Mouse (Mus musculus) brain, embryonic 14.5 days (tissue): ENCODE data around the gene Noc2l. TPM values are rescaled to one million over a fixed set of nuclear protein-coding genes. Genes with fewer than 3 reads are reported as not detected.

Experiments used
- DNase-seq: peaks from one replicate; pipeline ENCODE4 v3.0.0-alpha.2; 2011; ENCODE audit warnings: low read depth
- CTCF ChIP-seq: fragments of 200-500 bp; IDR thresholded peaks from 2 replicates; pipeline ENCODE4 v1.5.1; 2012; ENCODE audit warnings: inconsistent platforms, mild to moderate bottlenecking, moderate library complexity, borderline replicate concordance; ENCODE audit not compliant: insufficient read depth, insufficient read length; ENCODE audit errors: extremely low read depth
- POLR2A ChIP-seq: fragments of 200-500 bp; IDR thresholded peaks from 2 replicates; pipeline ENCODE4 v1.6.1; 2012; ENCODE audit warnings: mild to moderate bottlenecking, inconsistent platforms, borderline replicate concordance; ENCODE audit not compliant: poor library complexity, insufficient read depth, insufficient read length, severe bottlenecking; ENCODE audit errors: extremely low read depth
- polyA plus RNA-seq: library from polyadenylated mRNA; depleted of rRNA; stranded (reverse); fragments of >200 nt; gene quantifications from 2 replicates; pipeline ENCODE4 v1.2.3, GENCODE M21; 2012

Noc2l gene
- polyA plus RNA-seq, 1 experiment: 106 TPM

GRCm38 (mm10) chr4:156200623-156201475, 35.0 kb upstream of the Noc2l start, which contains the start of gene Isg15:
Gene Isg15, minus strand, starts transcription at chr4:156200818.
- DNase-seq: no peak
- TF ChIP-seq POLR2A: no peak
- TF ChIP-seq CTCF: no peak

- no peak for DNase-seq
- TF ChIP-seq CTCF: no peak
- TF ChIP-seq POLR2A: no peak
Observed at GRCm38 (mm10) chr4:156202462-156202893, 33.3 kb upstream of the Noc2l start.

GRCm38 (mm10) chr4:156203001-156203412, 32.8 kb upstream of the Noc2l start, which contains the start of gene AW011738:
Gene AW011738, plus strand, starts transcription at chr4:156203304.
- DNase-seq: peak; percentile 90
- TF ChIP-seq CTCF (no peak), POLR2A (peak; percentile 50; the same call in 1 of the 2 replicates)

DNA sequence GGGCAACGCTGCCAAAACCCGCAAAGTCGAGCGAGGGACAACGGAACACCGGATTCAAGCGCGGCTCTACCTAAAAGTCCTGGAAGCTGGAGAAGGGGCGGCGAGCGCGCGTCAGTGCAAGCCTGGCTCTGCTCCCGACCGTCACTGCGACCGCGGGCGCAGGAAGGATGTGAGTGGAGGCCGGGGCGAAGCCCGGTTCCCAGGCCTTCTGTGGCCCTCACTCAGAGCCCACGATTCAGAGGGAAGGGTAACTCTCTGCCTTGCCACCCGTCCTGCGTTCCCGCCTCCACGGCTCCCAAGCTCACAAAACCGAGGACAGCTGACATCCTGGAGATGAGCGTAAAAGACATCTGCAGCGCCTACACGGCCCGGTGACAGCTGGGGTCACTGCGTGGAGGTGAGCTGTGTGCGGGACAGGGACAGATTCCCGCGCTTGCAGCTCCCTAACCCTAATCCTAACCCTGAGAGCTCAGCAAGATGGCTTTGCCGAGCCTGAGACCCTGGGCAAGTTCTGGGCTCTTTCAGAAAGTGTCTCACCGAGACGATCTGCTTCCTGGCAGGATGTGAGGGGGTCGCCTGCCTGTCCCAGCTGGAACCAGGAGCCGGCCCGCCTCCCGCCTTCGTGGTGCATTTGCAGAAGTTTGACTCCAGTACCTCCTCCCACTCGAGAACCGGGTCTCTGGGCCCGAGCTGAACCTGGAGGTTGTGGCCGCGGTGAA, 32.2 kb upstream of the Noc2l start:
- peak; percentile 58 for DNase-seq
- TF ChIP-seq CTCF: no peak
- TF ChIP-seq POLR2A: no peak

- TF ChIP-seq CTCF (no peak), POLR2A (no peak)
- DNase-seq: no peak
Observed at GRCm38 (mm10) chr4:156208872-156209271, 26.9 kb upstream of the Noc2l start.

DNA sequence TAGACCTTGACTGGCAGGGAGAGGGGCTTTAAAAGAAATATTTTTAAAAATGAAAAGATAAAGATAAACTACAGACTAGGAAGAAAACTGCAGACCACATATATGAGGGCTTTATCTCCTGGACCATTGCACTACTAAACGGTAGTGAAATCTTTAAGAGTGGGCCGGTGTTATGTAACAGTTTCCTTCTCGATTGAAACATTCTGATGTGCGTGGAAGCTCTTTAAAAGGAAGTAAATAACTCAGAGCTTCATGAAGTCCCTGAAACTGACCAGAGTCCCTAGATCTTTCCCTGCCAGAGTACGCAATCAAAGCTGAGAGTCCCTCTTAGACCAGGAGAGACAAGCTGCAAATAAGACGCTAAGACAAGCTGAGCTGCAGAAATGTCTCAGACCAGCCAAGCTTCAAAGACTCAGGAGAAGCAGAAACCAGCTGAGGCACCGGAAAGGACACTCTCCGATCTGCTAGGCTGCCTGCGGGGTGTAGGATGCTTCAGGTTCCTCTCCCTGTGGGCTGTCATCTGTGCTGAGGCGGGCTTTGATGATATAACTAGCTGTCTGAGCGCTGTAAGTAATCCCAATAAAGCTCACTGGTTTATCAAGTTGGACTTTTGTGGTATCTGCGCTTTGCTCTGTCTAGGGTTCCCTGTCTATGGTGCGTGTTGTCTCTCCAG, 25.7 kb upstream of the Noc2l start:
- DNase-seq: no peak
- TF ChIP-seq CTCF (no peak), POLR2A (no peak)

- DNase-seq: no peak
- no peak for TF ChIP-seq CTCF
- TF ChIP-seq POLR2A: no peak
Observed at GRCm38 (mm10) chr4:156213134-156213533, 22.7 kb upstream of the Noc2l start.

- DNase-seq: no peak
- TF ChIP-seq CTCF: no peak
Observed at GRCm38 (mm10) chr4:156215649-156216048, 20.2 kb upstream of the Noc2l start, which contains the start of gene Perm1. Gene Perm1, plus strand, starts transcription at chr4:156215868.

DNA sequence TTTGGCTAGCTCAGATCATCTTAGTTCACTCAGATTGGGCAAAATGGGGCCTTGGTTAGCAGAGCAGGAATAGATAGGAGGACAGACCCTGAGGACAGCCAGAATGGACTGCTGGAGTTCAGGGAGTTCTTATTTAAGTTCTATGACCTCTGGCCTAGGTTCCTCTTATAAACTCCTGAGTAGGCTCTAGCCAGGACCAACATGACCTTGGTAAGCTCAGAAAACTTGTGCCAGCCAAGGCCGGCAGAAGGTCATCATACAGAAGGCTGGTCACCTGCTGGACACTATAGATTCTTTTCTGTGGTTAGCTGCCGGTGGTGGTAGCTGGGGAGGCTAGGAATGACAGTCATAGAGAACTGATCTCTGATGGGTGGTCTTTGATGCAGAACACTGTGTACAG, 19.6 kb upstream of the Noc2l start:
- no peak for DNase-seq
- TF ChIP-seq CTCF (no peak), POLR2A (no peak)

GRCm38 (mm10) chr4:156217022-156217669, 18.7 kb upstream of the Noc2l start:
- no peak for DNase-seq
- TF ChIP-seq POLR2A: no peak
- no peak for TF ChIP-seq CTCF
